Mouse (Mus musculus) ES-E14 (cell line): ENCODE measurements around the gene Umodl1.

Experiments
- MAFK ChIP-seq: IDR thresholded peaks from 2 replicates; pipeline ENCODE4 v1.6.1; 2014; ENCODE audit warnings: mild to moderate bottlenecking, low read depth, low read length, inconsistent platforms; ENCODE audit not compliant: insufficient read depth
- ZNF384 ChIP-seq: IDR thresholded peaks from 2 replicates; pipeline ENCODE4 v1.6.1; 2012; ENCODE audit warnings: low read depth, low read length, inconsistent platforms

DNA sequence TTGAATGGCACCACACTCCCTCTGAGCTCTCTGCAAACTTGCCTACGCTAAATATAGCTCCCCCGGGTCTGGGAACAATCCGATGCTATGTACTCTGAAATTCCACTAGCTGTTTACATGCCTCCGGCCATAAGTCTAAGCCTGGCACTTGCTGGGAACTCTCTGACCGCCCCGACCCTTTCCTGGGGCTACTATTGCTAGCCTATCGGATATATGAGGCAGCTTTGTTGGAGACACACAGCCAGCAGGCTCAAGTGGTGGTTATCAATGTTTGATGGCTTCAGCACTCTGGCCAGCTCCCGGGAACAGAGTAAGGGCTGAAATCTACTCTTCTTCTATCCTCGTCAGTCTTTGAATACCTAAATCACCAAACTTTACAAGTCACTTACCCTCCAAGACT is 15.9 kb upstream of the Umodl1 start:
- TF ChIP-seq MAFK (no peak), ZNF384 (no peak)
